Mouse (Mus musculus) Patski (cell line): ENCODE results near the gene Cfd. TPM values are rescaled to one million over a fixed set of nuclear protein-coding genes. Genes with fewer than 3 reads are reported as not detected.
A peak's percentile ranks its signal among the peaks of the same experiment; 100 is the strongest.

Experiments
- ATAC-seq: fragments of 100-300 bp; one replicate; pipeline ENCODE4 v1.8.0; 2021
- CTCF ChIA-PET: fragments of 350-600 bp; sonication (Branson Sonifier 250); formaldehyde crosslinking; loops from one replicate; lab custom pipeline; 2022; ENCODE audit warnings: inconsistent platforms; lab: Charles Lee
- POLR2A ChIA-PET: fragments of 350-600 bp; sonication (Branson Sonifier 250); formaldehyde crosslinking; loops from one replicate; lab custom pipeline; 2022; ENCODE audit warnings: antibody characterized with exemption, inconsistent platforms; lab: Charles Lee
- DNase-seq: peaks from one replicate; pipeline ENCODE4 v3.0.0-alpha.2; 2011; ENCODE audit warnings: low read depth, low spot score
- H3K27me3 ChIP-seq: fragments of 371-371 bp; one replicate; pipeline ENCODE4 v1.5.1; 2021
- CTCF ChIP-seq: fragments of 100-300 bp; IDR thresholded peaks from one replicate; pipeline ENCODE4 v1.5.1; 2021
- in situ Hi-C: fragments of 300-500 bp; cut with MboI; formaldehyde crosslinking; loops from 3 replicates; pipeline ENCODE4 v1.11.1; 2018; ENCODE audit warnings: low pct_unique_long_range_greater_than_20kb, mixed read lengths
- polyA plus RNA-seq: library from polyadenylated mRNA; unstranded; gene quantifications from one replicate; pipeline ENCODE4 v1.2.3, GENCODE M21; 2021

Gene Cfd
- polyA plus RNA-seq, 1 experiment from 2014 or later, result not detected

DNA sequence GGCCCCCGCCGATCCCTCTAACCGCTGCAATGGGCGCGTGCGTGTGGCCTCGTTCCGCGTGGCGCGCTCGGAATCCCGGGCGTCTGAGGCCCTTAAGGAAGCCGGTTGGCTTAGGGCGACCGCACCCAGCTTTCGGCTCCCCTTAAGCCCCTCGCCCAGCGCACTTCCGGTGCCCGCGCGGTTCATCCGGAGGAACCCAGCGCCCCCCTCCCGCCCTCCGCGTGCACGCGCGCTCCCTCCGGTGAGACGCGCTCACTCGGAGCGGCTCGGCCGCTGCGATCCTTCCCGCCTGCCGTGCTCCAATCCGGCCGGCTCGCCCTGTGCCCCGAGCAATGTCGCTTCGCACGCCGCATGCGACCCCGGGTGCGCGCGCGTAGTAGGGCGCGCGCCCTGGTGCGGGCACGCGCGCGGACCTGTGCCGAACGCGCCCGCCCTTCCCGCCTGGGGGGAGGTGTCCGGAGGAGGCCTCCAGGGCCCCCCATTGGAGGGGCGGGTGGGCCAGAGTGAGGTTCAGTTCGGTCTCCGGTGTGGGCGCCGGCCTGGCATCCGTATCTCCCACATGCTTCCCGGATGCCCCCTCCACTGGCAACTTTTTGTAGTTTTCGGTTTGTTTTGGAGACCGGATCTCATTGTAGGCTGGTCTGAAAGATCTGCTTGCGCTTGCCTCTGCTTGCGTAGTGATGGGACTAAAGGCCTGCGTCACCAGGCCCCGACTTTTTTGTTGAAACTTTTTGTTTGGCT, 35.7 kb upstream of the Cfd start:
- in situ Hi-C loops, result no loop called here
- ATAC-seq (peak; percentile 7), DNase-seq (no peak)
- CTCF ChIA-PET, result no interaction called here
- POLR2A ChIA-PET, result interaction anchor here (0.9 to 1.3 kb wide), 3 partner anchors 13 to 60 kb away, joined by 3 to 8 read pairs (median 3); no protein-coding TSS in a partner anchor
- H3K27me3 ChIP-seq, result no peaks in the 10 kb centered on the region
- TF ChIP-seq CTCF, result no peak

DNA sequence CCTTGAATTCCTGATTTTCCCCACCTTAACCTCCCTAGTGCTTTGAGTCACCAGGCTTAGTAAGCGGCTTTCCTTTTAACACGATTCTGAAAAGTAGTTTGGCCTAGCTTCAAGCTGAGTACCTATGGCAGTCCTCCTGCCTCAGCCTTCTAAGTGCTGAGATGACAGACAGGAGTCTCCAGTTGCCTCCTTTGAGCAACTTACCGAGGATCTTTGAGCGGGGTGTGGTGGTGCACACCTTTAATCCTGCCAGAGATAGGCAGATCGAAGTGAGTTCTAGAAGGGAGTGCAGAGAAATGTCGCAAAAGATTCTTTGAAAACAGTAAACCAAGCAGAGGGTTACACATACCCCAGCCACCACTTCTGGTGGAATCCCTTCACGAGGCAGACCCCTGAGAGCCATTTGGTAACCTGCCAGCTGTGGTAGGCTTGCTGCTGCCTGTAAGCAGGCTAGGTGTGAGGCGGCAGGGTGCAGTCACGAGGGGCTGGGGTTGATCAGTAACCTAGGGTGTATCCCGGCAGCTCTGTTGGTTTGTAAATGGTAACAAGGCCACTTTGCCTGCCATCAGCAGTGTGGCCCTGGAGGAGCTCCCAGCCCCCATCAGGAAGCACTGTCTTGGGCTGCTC, 35.0 kb upstream of the Cfd start:
- in situ Hi-C loops, result no loop called here
- TF ChIP-seq CTCF, result no peak

DNA sequence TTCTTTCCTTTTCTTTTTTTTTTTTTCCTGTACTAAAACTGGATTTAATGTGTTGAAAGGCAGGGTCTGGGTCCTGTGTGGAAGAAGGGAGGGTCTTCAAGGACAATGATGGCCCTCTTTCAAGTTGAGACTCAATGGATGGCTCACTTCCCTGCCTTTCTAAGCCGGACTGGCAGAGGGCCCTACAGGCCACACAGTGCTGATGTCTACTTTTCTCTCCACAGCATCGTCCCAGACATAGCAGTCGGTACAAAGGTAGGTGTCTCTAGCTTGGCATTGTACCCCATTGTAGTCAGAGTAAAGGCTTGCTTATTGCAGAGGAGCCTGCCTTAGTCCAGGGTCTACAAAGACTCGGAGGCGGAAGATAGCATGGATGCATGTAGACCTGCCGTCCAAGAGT, 34.4 kb upstream of the Cfd start:
- no peaks in the 10 kb centered on the region for H3K27me3 ChIP-seq
- no peak for TF ChIP-seq CTCF
- ChIA-PET CTCF (interaction anchor here (0.8 to 1.2 kb wide), 3 partner anchors 28 to 104 kb away, joined by 3 to 4 read pairs (median 3); partner anchors contain the start of gene Wdr18), POLR2A (interaction anchor here (0.7 to 2.9 kb wide), 3 partner anchors 9 to 199 kb away, joined by 3 to 11 read pairs (median 4); no protein-coding TSS in a partner anchor)
- in situ Hi-C loops, result no loop called here
- no peak for ATAC-seq
- DNase-seq, result no peak

More for the DNA sequence above, 35.0 kb upstream of the Cfd start:
- ATAC-seq, result no peak
- POLR2A ChIA-PET, result interaction anchor here (0.7 to 2.9 kb wide), 5 partner anchors 10 to 200 kb away, joined by 3 to 11 read pairs (median 3); no protein-coding TSS in a partner anchor
- DNase-seq, result no peak
- no peaks in the 10 kb centered on the region for H3K27me3 ChIP-seq
- CTCF ChIA-PET, result interaction anchor here (0.8 to 1.1 kb wide), 2 partner anchors 29 to 87 kb away, joined by 3 read pairs; no protein-coding TSS in a partner anchor

DNA sequence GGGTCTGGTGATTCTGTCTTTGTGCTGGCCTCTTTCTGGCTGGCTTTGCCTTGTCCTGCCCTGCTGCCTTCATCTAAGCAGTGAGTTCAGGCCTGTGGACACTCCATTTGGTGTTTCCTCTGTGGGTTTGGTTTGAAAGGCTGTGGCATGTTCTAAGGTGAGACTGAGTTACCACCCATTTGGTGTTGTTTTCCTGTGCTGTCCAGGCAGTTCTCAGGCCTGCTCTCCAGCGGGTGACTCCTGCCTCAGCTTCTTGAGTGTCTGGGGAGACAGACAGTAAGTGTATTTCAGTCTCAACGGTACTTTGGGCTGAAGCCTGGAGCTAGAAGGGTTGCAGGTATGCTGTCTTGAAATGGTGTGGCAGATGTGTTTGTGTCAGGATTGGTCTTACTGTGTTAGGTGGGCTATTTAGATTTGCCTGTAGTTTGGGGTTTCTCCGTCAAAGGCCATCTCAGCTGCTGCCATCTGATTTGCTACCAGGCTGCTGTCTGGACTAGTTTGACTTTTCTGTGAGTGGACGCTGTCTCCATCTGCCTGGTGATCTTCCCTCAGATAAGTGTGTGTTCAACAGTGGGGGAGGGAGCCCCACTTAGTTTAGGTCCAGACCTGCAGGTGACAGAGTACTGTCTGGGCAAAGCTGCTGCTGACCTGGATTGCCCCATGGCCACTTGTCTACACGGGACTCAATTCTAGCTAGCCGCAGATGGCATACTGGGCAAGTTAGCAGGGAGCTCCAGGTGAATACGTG, 33.8 kb upstream of the Cfd start:
- CTCF ChIA-PET, result interaction anchor here (1.0 to 1.6 kb wide), 3 partner anchors 22 to 103 kb away, joined by 3 to 4 read pairs (median 4); partner anchors contain the start of gene Wdr18
- POLR2A ChIA-PET, result interaction anchor here (2.9 kb wide), 1 partner anchor 9 kb away, joined by 11 read pairs; no protein-coding TSS in a partner anchor
- no peak for ATAC-seq
- DNase-seq, result no peak
- in situ Hi-C loops, result no loop called here
- no peak for TF ChIP-seq CTCF
- no peaks in the 10 kb centered on the region for H3K27me3 ChIP-seq

DNA sequence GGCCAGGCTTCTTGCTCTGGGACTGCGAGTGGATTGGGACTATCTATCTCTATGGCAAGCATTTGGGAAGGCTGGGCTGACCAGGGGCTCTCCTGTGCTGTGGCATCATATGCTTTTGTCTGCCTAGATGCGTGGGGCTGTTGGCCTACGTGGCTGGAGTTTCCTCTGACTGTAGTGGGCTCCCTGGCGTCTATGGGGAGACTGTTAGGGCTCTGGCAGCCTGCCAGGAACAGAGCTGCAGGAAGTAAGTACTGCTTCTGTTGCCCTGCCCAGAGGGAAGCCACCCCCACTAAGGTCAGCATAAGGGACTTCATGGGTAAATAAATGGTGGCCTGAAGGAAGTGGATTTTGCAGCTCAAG, 33.2 kb upstream of the Cfd start:
- no peaks in the 10 kb centered on the region for H3K27me3 ChIP-seq
- DNase-seq, result no peak
- POLR2A ChIA-PET, result interaction anchor here (2.9 kb wide), 1 partner anchor 8 kb away, joined by 11 read pairs; no protein-coding TSS in a partner anchor
- CTCF ChIA-PET, result interaction anchor here (1.0 to 1.6 kb wide), 4 partner anchors 23 to 103 kb away, joined by 3 to 4 read pairs (median 4); partner anchors contain the start of gene Wdr18
- in situ Hi-C loops, result no loop called here
- TF ChIP-seq CTCF, result no peak
- no peak for ATAC-seq

DNA sequence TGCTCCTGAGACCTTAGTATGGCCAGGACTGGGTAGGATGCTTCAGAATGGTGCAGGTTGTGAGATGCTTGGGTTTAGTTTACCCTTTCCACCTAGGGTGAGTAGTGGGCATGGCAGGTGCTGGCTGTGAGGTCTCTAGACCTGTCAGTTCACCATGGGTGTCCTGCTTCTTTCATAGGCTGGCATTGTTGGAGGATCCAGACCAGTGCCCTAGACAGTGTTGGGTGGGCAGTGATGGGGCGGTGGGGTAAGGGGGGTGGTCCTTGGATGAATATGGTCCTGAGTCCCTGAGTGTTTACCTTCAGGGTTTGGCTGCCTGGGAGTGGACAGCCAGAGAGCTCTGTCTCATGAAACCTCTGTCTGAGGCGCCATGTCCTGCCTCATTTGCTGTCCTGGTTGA, 32.8 kb upstream of the Cfd start:
- ATAC-seq (no peak), DNase-seq (no peak)
- POLR2A ChIA-PET, result interaction anchor here (2.9 kb wide), 1 partner anchor 8 kb away, joined by 11 read pairs; no protein-coding TSS in a partner anchor
- H3K27me3 ChIP-seq, result no peaks in the 10 kb centered on the region
- TF ChIP-seq CTCF, result no peak
- CTCF ChIA-PET, result interaction anchor here (1.0 to 1.8 kb wide), 4 partner anchors 23 to 89 kb away, joined by 3 to 5 read pairs (median 4); no protein-coding TSS in a partner anchor
- in situ Hi-C loops, result no loop called here

DNA sequence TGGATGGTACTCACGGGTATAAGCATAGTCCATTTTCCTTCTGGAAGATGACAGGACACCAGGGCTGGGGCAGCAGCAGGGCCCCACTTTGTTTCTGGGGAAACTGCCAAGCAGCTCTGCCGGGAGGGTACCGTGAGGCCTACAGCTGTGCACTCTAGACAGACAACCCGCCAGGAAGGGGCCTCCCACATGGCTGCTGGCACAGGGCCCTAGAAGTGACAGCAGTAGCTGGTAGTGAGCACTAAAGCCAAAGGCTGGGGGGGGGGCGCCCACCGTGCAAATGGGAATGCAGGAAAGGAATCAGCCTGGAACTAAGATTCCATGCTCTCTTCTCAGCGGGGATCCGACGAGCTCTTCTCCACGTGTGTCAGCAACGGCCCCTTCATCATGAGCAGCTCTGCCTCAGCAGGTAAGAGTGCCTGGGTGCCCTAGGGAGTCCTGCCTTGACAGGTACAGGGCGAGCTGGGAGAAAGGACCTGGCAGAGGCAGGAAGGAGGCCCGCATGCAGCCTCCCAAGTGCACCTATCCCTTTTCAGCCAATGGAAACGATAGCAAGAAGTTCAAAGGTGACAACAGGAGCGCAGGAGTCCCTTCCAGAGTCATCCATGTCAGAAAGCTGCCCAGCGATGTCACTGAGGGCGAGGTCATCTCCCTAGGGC, 32.1 kb upstream of the Cfd start:
- CTCF ChIA-PET, result interaction anchor here (0.8 to 1.8 kb wide), 4 partner anchors 24 to 89 kb away, joined by 3 to 5 read pairs (median 3); no protein-coding TSS in a partner anchor
- POLR2A ChIA-PET, result interaction anchor here (1.0 to 2.9 kb wide), 2 partner anchors 7 to 15 kb away, joined by 3 to 11 read pairs; partner anchors contain the start of genes Plppr3 and Prtn3
- no peak for ATAC-seq

DNA sequence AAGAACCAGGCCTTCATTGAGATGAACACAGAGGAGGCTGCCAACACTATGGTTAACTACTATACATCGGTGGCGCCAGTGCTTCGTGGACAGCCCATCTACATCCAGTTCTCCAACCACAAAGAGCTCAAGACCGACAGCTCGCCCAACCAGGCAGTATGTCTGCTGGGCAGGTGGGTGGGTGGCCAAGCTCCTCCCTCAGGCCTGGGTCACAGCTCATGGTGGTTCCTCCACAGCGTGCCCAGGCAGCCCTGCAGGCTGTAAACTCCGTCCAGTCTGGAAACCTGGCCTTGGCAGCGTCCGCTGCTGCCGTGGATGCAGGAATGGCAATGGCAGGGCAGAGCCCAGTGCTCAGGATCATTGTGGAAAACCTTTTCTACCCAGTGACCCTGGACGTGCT, 31.5 kb upstream of the Cfd start:
- ChIA-PET CTCF (interaction anchor here (0.8 to 1.8 kb wide), 2 partner anchors 24 kb away, joined by 3 to 5 read pairs; no protein-coding TSS in a partner anchor), POLR2A (interaction anchor here (1.0 kb wide), 1 partner anchor 15 kb away, joined by 3 read pairs; the partner anchor contains the start of genes Plppr3 and Prtn3)
- H3K27me3 ChIP-seq, result no peaks in the 10 kb centered on the region
- DNase-seq, result no peak
- no peak for ATAC-seq
- TF ChIP-seq CTCF, result no peak
- in situ Hi-C loops, result no loop called here

More for the DNA sequence above, 32.1 kb upstream of the Cfd start:
- in situ Hi-C loops, result no loop called here
- H3K27me3 ChIP-seq, result no peaks in the 10 kb centered on the region
- DNase-seq, result no peak
- no peak for TF ChIP-seq CTCF
